Mouse (Mus musculus) left cerebral cortex, postnatal 14 days (tissue): Measurements from ENCODE around the gene Tox3. TPM values are rescaled to one million over a fixed set of nuclear protein-coding genes. Genes with fewer than 3 reads are reported as not detected.

Experiments
- DNase-seq, 2 experiments: peaks; one replicate each; pipeline ENCODE4 v3.0.0; 2021 to 2022; ENCODE audit warnings: low spot score in 2 of 2, mixed read lengths in 1 of 2
- intact Hi-C: fragments of 180-260 bp; cut with DNase I; formaldehyde crosslinking; loops from one replicate; pipeline ENCODE4 v1.15.1; 2025
- long read RNA-seq, 2 experiments: library from polyadenylated mRNA; stranded (forward); transcript quantifications; one replicate each; pipeline ENCODE4 v2.0.0; 2021
- total RNA-seq, 2 experiments: library from RNA; stranded (reverse); gene quantifications; 2 replicates each; pipeline ENCODE4 v1.2.3; 2021

Tox3 gene
- 10 to 100 TPM; 18.3 to 18.5 TPM for total RNA-seq
- long read RNA-seq, experiment 1, partial matches to known transcripts = 1 of 8 reads
- long read RNA-seq, experiment 1, other reads (novel, unspliced or antisense) = 6 of 8 reads
- long read RNA-seq, experiment 2, partial matches to known transcripts = 1 of 8 reads
- long read RNA-seq, experiment 2, other reads (novel, unspliced or antisense) = 4 of 8 reads

GRCm38 (mm10) chr8:90348178-90348925 is at the start of gene Tox3:
Gene Tox3 (minus strand): TSS chr8:90348343.
- intact Hi-C loops = loop anchor here (5.0 to 10.0 kb wide), 2 partner anchors 146 to 346 kb away; no protein-coding TSS in a partner anchor
- DNase-seq = peak in 1 of 2 experiments; percentile 41

DNA sequence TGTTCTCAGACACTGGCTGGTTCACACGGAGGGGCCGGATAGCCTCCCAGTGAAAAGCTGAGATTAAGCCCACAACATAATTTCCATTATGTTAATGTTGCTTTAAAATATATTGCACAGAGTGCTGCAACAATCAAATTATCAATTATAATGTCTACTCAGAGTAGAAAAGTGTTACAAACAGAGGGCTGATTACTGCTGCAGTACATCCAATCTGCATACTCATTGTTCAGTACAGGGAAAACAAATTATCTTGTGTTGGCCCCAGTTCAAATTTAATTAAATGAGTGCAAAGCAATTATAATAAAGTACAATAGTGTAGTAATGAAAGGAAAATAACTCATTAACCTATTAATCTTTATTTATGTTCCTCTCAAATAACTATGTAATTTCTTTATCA is 44.5 kb upstream of the Tox3 start:
- no peak for DNase-seq
- intact Hi-C loops = no loop called here

- DNase-seq = no peak
- intact Hi-C loops = no loop called here
These were observed 43.4 kb upstream of the Tox3 start for GRCm38 (mm10) chr8:90391483-90392074.

DNA sequence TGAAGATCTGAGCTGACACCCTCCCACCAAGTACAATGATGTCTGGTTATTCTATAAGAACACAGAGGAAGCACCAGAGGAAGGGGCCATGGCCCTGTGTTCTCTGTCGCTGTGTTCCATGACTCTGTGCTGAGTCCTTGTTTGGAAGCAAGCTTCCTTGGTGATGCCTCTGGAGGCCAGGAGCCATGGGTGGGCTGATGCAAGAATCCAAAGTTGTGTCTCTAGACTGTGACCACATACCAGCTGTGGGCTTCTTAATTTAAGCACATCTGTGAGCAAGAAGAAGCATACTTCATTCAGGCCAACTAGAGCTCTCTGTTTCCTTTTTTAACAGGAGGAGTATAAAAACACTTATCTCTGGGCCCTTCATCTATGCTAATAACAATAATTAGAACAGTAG is 42.7 kb upstream of the Tox3 start:
- intact Hi-C loops = no loop called here
- DNase-seq = no peak

DNA sequence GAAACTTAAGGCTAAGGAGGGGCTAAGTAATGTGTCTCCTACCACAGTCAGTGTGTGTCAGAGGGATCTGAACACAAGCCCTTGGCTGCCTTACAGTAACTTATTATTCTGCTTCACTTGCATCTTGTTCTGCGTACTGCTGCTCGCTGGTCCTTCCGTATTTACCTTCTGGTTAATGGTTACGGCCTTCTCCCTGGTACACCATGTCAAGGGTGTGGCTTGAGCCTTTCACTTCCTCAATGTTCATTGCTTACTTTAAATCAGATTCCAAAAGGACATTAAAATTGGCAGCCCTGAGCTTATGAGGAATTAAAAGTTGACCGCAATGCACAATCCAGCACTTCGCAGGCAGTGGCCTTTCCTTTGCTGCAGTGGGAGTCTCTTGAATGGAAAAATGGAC is 30.9 kb upstream of the Tox3 start:
- no peak for DNase-seq
- intact Hi-C loops = no loop called here

GRCm38 (mm10) chr8:90378036-90378435 is 29.9 kb upstream of the Tox3 start:
- intact Hi-C loops = no loop called here
- no peak for DNase-seq

DNA sequence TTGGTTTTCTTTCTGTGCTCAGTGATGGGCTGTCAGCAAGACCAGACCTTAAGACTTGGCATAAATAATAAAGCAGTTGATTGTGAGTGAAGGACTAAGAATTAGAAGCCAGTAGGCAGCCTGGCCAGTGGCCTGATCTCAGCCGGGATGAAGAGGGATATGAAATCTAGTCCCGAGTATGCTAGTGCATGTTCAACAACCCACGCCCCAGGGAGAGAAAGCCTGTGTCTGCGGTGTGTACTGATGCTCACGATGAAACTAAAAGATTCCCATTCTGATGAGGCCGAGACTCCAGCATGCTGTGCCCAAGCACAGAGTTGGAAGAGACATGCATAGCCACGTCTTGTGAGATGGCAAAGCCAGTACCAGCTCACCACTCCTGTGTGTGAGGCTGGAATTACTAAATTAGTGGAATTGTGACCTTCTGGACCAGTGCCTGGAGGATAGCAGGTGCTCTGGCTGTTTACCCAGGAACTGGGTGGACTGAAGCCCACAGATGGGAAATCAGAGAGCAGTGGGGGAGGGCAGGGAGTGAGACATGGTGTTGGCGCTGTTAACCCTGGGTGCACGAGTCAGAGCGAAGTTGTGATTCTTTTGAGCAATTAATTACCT is 23.6 kb upstream of the Tox3 start:
- intact Hi-C loops = no loop called here
- peak; percentile 8 to 18 for DNase-seq

DNA sequence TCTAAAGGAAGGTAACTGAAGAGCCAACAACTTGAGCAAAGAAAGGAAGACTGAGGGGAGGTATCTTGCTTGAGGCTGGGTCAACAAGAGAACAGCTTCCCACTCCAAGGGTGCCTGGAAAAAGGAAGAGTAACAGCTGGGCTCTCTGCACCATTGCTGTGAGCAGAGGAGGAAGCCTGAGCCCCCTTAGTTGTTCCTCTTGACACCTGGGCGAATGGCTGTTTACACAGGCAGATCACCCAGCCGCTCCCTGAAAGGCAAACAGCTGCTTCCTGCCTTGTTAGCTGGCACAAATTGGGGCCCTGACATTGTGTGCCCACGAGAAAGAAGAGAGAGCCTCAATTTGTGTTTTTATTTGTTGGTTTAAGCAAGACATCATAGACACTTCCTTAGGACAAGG is 21.7 kb upstream of the Tox3 start:
- intact Hi-C loops = no loop called here
- no peak for DNase-seq

DNA sequence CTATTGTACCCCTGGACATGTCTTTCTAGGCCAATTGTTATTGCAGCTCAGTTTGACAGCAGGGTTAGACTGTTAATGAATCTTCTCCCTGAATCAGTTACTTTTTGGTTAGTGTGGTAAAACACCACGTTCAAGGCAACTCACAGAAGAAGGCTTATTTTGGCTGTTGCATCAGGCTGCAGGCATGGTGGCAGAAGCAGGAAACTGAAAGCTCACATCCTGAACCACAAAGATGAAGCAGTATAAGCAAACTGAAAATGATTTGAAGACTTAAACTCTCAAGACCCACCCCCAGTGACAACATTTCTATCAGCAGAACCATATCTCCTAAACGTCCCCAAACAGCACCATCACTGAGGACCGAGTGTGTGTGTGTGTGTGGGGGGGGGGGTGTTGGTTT is 8.6 kb upstream of the Tox3 start:
- no peak for DNase-seq
- intact Hi-C loops = no loop called here

DNA sequence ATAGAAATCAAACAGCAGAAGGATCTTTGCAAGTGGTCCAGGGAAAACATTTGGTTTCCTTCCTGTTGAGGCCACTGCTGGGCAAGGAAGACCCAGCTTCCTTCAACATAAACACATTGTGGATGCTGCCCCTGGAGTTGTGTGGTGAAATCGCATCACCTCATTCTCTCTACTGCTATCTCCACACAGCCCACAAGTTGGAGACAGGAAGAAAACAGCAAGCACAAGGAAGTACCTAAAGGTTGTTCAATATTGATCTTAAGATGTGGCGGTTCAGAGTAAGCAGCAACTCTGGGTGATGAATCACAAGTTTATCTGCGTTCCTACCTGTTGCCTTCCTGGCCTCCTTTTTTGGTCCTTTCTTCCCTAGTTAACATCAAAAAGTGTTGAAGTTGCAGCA is 6.6 kb upstream of the Tox3 start:
- intact Hi-C loops = no loop called here
- DNase-seq = no peak

DNA sequence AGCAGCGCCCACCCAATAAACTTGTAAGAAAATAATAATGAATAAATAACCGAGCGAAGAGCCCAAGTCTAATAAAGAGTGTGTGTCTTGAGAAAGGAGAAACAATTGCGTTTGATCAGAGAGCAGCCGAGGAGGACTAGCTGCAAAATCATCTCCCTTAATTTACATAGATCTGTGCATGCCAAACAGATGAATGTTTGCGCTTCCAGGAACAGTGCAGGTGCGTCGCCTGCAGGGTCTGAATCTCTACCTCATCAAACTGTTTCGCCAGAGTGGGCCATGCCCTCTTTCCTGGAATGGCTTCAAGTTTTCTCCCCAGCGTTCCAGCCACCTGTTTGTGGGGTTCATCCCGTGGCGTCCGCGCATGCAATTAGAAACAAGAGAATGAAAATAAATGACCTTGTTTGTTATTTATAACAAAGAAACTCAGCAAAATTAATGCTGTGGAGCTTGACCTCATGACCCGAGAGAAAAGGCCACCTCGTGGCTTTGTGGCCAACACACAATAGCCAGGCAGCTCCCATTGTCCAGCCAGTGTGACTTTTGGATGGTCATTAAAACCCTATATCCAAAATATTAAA is 5.9 kb upstream of the Tox3 start:
- no peak for DNase-seq
- intact Hi-C loops = no loop called here

DNA sequence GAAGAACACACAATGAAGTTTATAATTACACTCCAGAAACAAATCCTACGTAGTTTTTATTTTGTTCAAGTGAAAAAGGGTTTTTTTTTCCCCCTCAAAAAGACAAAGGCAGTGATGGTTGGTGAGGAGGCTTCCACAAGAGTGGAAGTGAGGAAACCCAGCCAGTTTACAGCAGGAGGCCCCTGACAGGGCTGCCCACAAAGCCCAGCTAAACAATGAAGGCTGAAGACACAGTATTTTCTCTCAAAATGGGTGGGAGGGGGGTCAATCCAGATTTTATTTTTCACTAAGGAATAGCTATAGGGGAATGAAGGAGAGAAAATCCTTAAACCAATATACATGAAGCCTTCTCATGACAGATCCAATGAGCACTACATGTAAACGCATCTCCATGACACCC is 5.4 kb upstream of the Tox3 start:
- intact Hi-C loops = no loop called here
- no peak for DNase-seq

DNA sequence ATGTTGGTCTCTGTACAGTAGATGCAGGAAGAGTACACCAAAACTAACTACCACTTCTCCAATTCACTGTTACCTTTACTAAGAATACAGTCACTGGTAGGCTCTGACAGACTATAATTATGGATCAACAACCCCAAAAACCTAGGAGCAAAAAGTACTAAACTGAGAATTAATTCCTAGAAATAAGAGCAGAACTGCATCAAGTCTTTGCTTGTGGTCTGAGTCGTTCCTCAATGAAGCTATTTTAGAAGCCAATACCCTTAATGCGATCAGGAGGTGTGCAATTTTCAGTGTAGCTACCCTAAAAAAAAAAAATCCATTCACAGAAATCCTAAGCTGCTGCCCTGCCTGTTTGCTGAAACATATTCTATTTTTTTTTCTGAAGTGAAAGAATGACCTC is 4.8 kb upstream of the Tox3 start:
- intact Hi-C loops = no loop called here
- DNase-seq = no peak

DNA sequence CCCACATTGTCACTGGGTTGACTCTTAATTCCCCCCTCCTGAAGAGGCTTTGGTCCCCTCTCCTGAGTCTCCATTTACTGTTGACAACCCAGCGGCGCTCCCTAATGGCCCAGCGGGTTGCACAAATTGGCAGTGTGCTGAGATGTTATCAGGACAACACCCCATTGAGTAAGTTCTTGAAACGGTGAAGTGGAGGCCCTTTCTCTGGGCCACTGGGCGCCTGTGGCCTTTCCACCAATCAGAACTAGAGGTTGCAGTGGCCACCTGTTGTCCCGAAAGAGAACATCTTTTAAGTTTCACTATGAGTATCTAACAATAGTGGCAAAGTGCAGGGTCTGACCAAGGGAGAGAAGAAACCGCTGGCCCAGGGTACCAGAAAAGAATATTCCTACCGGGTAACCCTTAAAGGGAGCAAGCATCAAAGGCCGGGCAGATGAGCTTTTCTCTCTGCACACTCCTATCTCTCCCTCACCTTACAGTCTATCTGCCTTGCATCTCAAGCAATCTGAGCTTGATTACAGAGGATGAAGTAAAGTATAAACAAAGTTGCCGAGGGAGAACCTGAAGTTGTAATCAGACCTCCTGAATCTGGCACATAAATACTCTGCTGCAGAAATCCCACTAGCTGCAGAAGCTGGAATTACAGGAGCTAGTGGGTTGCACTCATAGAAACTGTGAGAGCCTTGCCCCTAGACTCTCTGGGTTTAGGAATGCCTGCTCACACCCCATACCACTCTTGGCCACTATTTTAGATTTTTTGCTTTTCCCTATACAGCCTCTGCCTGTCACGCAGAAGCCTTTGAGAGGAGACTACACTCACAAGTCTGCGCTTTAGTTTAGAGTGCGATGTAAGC is 1.8 kb upstream of the Tox3 start:
- DNase-seq = peak in 1 of 2 experiments; percentile 10
- intact Hi-C loops = loop anchor here (5.0 to 10.0 kb wide), 2 partner anchors 145 to 348 kb away; no protein-coding TSS in a partner anchor

- DNase-seq = no peak
- intact Hi-C loops = loop anchor here (5.0 to 10.0 kb wide), 2 partner anchors 146 to 347 kb away; no protein-coding TSS in a partner anchor
These were observed 962 bp upstream of the Tox3 start for GRCm38 (mm10) chr8:90348926-90349683.

DNA sequence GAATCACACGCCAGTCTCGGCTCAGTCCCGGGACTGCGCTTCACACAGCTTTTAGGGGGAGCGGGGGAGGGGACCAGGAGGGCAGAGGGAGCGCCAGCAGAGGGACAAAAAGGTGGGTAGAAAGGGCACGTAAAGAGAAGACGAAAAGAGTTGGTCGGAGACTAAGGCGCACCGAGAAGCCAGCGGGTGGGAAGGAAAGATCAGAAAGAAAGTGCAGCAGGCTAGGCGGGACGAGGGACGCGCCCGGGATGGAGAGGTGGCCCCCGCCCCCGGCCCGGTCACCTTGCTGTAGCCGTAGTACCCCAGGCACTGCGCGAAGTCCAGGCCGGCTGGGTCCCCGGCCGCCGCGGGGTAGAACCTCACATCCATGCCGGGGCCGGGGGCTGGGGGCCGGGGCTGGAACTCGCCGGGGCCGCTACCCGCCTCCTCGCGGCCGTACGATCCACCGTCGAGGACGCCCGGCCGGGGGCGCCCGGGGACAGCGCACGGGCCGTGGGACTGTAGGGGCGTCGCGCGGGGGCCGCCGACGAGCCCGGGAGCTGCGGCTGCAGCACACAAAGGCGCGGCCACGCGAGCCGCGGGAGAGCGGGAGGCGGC is 464 bp downstream of the Tox3 start:
- DNase-seq = peak in 1 of 2 experiments; percentile 19
- intact Hi-C loops = loop anchor here (2.0 to 10.0 kb wide), 3 partner anchors 147 to 345 kb away; no protein-coding TSS in a partner anchor

DNA sequence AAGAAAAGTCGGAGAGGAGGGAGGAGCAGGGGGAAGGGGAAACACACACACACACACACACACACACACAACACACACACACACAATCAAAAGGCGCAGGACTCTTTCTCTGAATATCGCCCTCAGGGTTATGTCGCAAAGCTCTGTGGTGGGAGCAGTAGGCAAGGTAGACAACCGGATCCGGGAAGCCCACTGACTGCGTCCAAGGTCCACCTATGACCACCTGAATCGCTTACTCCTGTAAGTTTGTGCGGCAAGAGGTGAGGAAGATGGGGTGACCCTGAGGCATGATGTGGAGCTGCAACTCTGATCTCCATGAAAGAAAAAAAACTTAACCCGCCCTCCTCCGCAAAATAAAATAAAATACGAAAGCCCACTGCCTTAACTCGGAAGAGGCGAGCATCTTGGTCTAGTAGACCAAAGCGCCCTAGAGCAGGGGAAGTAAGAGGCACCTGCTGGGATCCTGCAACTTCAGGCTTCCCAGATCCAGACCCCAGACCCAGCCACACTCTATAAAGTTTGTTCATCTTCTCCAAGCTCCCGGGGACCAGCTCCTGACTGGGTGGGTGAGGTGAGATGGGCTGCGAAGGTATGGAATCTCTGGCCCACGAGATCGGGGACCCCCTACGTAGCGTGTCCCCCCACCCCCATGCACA is 1.1 kb downstream of the Tox3 start:
- intact Hi-C loops = loop anchor here (2.0 to 10.0 kb wide), 3 partner anchors 148 to 345 kb away; no protein-coding TSS in a partner anchor
- no peak for DNase-seq
